Comparison of ENCODE assay signal across 8 mouse cellular contexts in the genomic region with DNA sequence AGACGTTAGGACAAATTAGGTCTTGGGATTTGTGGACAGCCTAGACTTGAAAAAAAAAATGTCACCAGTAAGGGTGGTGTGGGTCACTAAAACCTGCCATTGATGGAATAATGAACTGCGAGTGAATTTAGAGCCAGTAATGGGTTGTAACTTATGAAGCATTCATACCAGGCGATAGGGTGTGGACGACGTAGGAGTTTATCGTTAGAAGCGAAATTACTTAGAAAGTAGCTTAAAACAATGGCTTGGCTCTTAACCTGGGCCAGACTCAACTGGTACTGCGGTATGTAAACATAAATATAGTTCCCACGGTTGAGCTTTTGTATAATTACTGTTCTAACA. TPM values are rescaled to one million over a fixed set of nuclear protein-coding genes. Genes with fewer than 3 reads are reported as not detected.
DNase-seq lines count a peak whose midpoint lies in the region; ATAC-seq and TF ChIP-seq lines count a peak whose summit lies in the region.

No protein-coding gene starts in this region.

- peak overlapping the region; percentile 87 for H3K4me2 ChIP-seq in heart, embryonic 16.5 days (ENCODE audit: low read depth, low read length)
- H3K4me2 ChIP-seq in hindbrain, embryonic 13.5 days = peak overlapping the region; percentile 72
- H3K4me2 ChIP-seq in midbrain, embryonic 11.5 days = peak overlapping the region; percentile 69

- peak; percentile 2; the same call in 1 of the 2 replicates for ATAC-seq in heart, embryonic 16.5 days (replicated peaks; ENCODE audit: extremely low read depth, insufficient read depth, low FRiP score)
- ATAC-seq in hindbrain, embryonic 13.5 days (ENCODE audit: low FRiP score) = peak; percentile 22
- ATAC-seq in midbrain, embryonic 11.5 days (ENCODE audit: low FRiP score) = no peak

- no peaks in the 10 kb centered on the region for H3K27me3 ChIP-seq in heart, embryonic 16.5 days (ENCODE audit: control insufficient read depth, insufficient read depth, low read length)
- H3K27me3 ChIP-seq in hindbrain, embryonic 13.5 days = no peaks in the 10 kb centered on the region
- no peaks in the 10 kb centered on the region for H3K27me3 ChIP-seq in midbrain, embryonic 11.5 days (ENCODE audit: control insufficient read depth, insufficient read depth, low read length)

- TF ChIP-seq POLR2A in bone marrow, adult 2 months (IDR thresholded peaks at IDR 0.05; ENCODE audit: borderline replicate concordance, control insufficient read depth, low read depth, low read length) = no peak

- WGBS in heart, embryonic 16.5 days = 8% methylated on average over 9 of the region's 9 CpGs
- 4% methylated on average over 9 of the region's 9 CpGs for WGBS in bone marrow, adult 2 months
- WGBS in hindbrain, embryonic 13.5 days = 8% methylated on average over 9 of the region's 9 CpGs
- 8% methylated on average over 9 of the region's 9 CpGs for WGBS in midbrain, embryonic 11.5 days

- no peaks in the 10 kb centered on the region for H3K9me3 ChIP-seq in heart, embryonic 16.5 days (replicated peaks; ENCODE audit: control insufficient read depth, low read length)
- H3K9me3 ChIP-seq in hindbrain, embryonic 13.5 days = no peaks in the 10 kb centered on the region
- no peaks in the 10 kb centered on the region for H3K9me3 ChIP-seq in midbrain, embryonic 11.5 days (ENCODE audit: control insufficient read depth, low read length)

- H3K36me3 ChIP-seq in heart, embryonic 16.5 days (ENCODE audit: control insufficient read depth, insufficient read depth) = no peaks in the 10 kb centered on the region
- peaks cover 10% of the 10 kb centered on the region for H3K36me3 ChIP-seq in hindbrain, embryonic 13.5 days
- H3K36me3 ChIP-seq in midbrain, embryonic 11.5 days (ENCODE audit: control insufficient read depth, insufficient read depth, low read length) = no peaks in the 10 kb centered on the region

- peaks cover 17% of the 10 kb centered on the region for H3K4me1 ChIP-seq in heart, embryonic 16.5 days (ENCODE audit: control insufficient read depth, insufficient read depth, low read length)
- H3K4me1 ChIP-seq in bone marrow, adult 2 months (ENCODE audit: control insufficient read depth, insufficient read depth, low read length) = peaks cover 4% of the 10 kb centered on the region
- peaks cover 26% of the 10 kb centered on the region for H3K4me1 ChIP-seq in hindbrain, embryonic 13.5 days (replicated peaks)
- peaks cover 5% of the 10 kb centered on the region for H3K4me1 ChIP-seq in midbrain, embryonic 11.5 days (ENCODE audit: control insufficient read depth, insufficient read depth, low read length)

- peak overlapping the region; percentile 74 for H3K4me3 ChIP-seq in heart, embryonic 16.5 days (ENCODE audit: low read length)
- H3K4me3 ChIP-seq in bone marrow, adult 2 months (replicated peaks; ENCODE audit: control insufficient read depth, low read depth, low read length) = peak overlapping the region; percentile 81
- H3K4me3 ChIP-seq in hindbrain, embryonic 13.5 days = peak overlapping the region; percentile 56
- peak overlapping the region; percentile 51 for H3K4me3 ChIP-seq in midbrain, embryonic 11.5 days (ENCODE audit: low read depth, low read length)

- peak overlapping the region; percentile 96 for H3K27ac ChIP-seq in heart, embryonic 16.5 days (ENCODE audit: low read length)
- peak overlapping the region; percentile 98 for H3K27ac ChIP-seq in bone marrow, adult 2 months (ENCODE audit: control insufficient read depth, insufficient read depth, low read depth, low read length, poor library complexity)
- H3K27ac ChIP-seq in hindbrain, embryonic 13.5 days = peak overlapping the region; percentile 95
- H3K27ac ChIP-seq in midbrain, embryonic 11.5 days (ENCODE audit: low read depth, low read length) = peak overlapping the region; percentile 85

- peak overlapping the region; percentile 81 for H3K9ac ChIP-seq in heart, embryonic 16.5 days (ENCODE audit: low read length)
- peak overlapping the region; percentile 68 for H3K9ac ChIP-seq in hindbrain, embryonic 13.5 days
- peak overlapping the region; percentile 55 for H3K9ac ChIP-seq in midbrain, embryonic 11.5 days (ENCODE audit: low read length)

- TF ChIP-seq CTCF in bone marrow, adult 2 months (IDR thresholded peaks at IDR 0.05; ENCODE audit: control insufficient read depth, insufficient read depth, low read length) = no peak

- no peak for DNase-seq in heart, adult 8-10 months (ENCODE audit: low spot score)
- no peak for DNase-seq in midbrain, embryonic 11.5 days (ENCODE audit: low spot score, missing footprints)
- no peak for DNase-seq in gastrocnemius, postnatal 10 days
- no peak for DNase-seq in ovary, postnatal 14 days (ENCODE audit: low spot score)
- no peak for DNase-seq in urinary bladder, postnatal 14 days (ENCODE audit: low spot score)

RNA-seq across cellular contexts. Expression of gene Tmem19, which starts 0.3 kb away (rescaled TPM):
- 20.1 and 23.9 TPM in 2 replicates for polyA plus RNA-seq in heart, embryonic 16.5 days (2015; fragmentation: Nextera tagmentation; extraction: Ambion mirVana)
- 10 to 100 TPM in 3 of 4 experiments, 1 to 10 TPM in 1; 9.9 to 12.7 (median 11.3) TPM for total RNA-seq in heart, adult 8-10 months (2022)
- 7.5 and 12.2 TPM in 2 replicates for polyA plus RNA-seq in bone marrow, adult 2 months (2011; ENCODE audit: insufficient read depth, insufficient read length, low replicate concordance, missing spikeins)
- 38.9 and 39.4 TPM in 2 replicates for polyA plus RNA-seq in hindbrain, embryonic 13.5 days (2015; fragmentation: Nextera tagmentation; extraction: Ambion mirVana)
- polyA plus RNA-seq in midbrain, embryonic 11.5 days (2014; fragmentation: Nextera tagmentation; extraction: Ambion mirVana) = 39.7 and 42.2 TPM in 2 replicates
- total RNA-seq in gastrocnemius, postnatal 10 days (2021) = 10 to 100 TPM; 12.3 to 12.7 TPM

RNA-seq across cellular contexts. Expression of gene Thap2, which starts 21.6 kb away (rescaled TPM):
- 14.4 and 15.8 TPM in 2 replicates for polyA plus RNA-seq in heart, embryonic 16.5 days (2015; fragmentation: Nextera tagmentation; extraction: Ambion mirVana)
- total RNA-seq in heart, adult 8-10 months (2022) = 10 to 100 TPM in 1 of 4 experiments, 1 to 10 TPM in 3; 5.2 to 10.6 (median 7.1) TPM
- polyA plus RNA-seq in bone marrow, adult 2 months (2011; ENCODE audit: insufficient read depth, insufficient read length, low replicate concordance, missing spikeins) = 3.1 and 4.7 TPM in 2 replicates
- 29.9 and 30.4 TPM in 2 replicates for polyA plus RNA-seq in hindbrain, embryonic 13.5 days (2015; fragmentation: Nextera tagmentation; extraction: Ambion mirVana)
- polyA plus RNA-seq in midbrain, embryonic 11.5 days (2014; fragmentation: Nextera tagmentation; extraction: Ambion mirVana) = 23.6 and 24.0 TPM in 2 replicates
- 1 to 10 TPM; 4.7 to 6.7 TPM for total RNA-seq in gastrocnemius, postnatal 10 days (2021)

RNA-seq across cellular contexts. Expression of gene Zfc3h1, which starts 22.2 kb away (rescaled TPM):
- polyA plus RNA-seq in heart, embryonic 16.5 days (2015; fragmentation: Nextera tagmentation; extraction: Ambion mirVana) = 10.5 and 13.7 TPM in 2 replicates
- total RNA-seq in heart, adult 8-10 months (2022) = 10 to 100 TPM; 11.2 to 14.3 (median 13.8) TPM
- 31.1 and 36.1 TPM in 2 replicates for polyA plus RNA-seq in bone marrow, adult 2 months (2011; ENCODE audit: insufficient read depth, insufficient read length, low replicate concordance, missing spikeins)
- 17.0 and 20.3 TPM in 2 replicates for polyA plus RNA-seq in hindbrain, embryonic 13.5 days (2015; fragmentation: Nextera tagmentation; extraction: Ambion mirVana)
- 21.2 and 25.6 TPM in 2 replicates for polyA plus RNA-seq in midbrain, embryonic 11.5 days (2014; fragmentation: Nextera tagmentation; extraction: Ambion mirVana)
- total RNA-seq in gastrocnemius, postnatal 10 days (2021) = 10 to 100 TPM; 13.7 to 20.2 TPM

RNA-seq across cellular contexts. Expression of gene Rab21, which starts 47.2 kb away (rescaled TPM):
- polyA plus RNA-seq in heart, embryonic 16.5 days (2015; fragmentation: Nextera tagmentation; extraction: Ambion mirVana) = 4.7 and 6.0 TPM in 2 replicates
- 10 to 100 TPM; 74.8 to 90.9 (median 80.1) TPM for total RNA-seq in heart, adult 8-10 months (2022)
- 16.9 and 21.2 TPM in 2 replicates for polyA plus RNA-seq in bone marrow, adult 2 months (2011; ENCODE audit: insufficient read depth, insufficient read length, low replicate concordance, missing spikeins)
- polyA plus RNA-seq in hindbrain, embryonic 13.5 days (2015; fragmentation: Nextera tagmentation; extraction: Ambion mirVana) = 7.8 and 8.4 TPM in 2 replicates
- polyA plus RNA-seq in midbrain, embryonic 11.5 days (2014; fragmentation: Nextera tagmentation; extraction: Ambion mirVana) = 9.7 and 9.8 TPM in 2 replicates
- 10 to 100 TPM; 30.1 to 31.4 TPM for total RNA-seq in gastrocnemius, postnatal 10 days (2021)
